Mouse (Mus musculus) kidney, postnatal 25 days (tissue): ENCODE results near the gene Bahd1.

ENCODE experiments used
- DNase-seq, 2 experiments: peaks; one replicate each; pipeline ENCODE4 v3.0.0; 2021; ENCODE audit warnings: mixed read lengths in 2 of 2

Gene Bahd1

DNA sequence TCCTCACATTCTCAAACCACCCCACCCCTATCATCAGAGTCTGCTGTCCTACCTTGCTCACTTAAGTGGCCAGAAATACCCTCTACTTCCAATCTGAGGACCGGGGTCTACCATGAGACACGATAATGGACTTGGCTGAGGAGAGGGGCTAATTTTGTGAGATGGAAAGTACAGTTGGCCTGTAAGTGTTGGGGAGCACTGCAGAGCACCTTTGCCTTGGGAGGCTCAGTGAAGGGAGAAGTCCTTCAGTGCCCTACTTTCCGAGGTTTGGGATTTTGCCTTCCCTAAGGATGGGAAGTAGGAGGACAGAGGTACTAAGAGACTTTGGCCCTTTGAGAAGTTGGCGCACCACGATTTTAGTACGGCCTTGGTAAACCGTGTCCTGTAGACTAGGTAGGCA lies 871 bp upstream of the Bahd1 start:
- DNase-seq, result no peak

DNA sequence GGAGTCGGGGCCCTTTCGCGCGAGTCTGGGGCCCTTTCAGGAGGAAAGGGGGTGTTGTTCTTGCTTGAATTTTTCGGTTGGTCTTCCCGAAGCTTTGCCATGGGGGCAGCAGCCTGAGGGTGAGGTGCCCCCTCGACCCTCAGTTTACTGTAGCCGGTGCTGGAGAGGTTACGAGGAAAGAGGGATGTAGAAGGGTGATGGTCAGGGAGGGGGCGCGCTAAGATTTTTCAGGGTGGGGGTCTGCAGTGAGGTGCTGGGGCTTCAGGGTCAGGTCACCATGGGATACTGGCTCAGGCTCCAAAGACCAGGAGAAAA lies 606 bp downstream of the Bahd1 start:
- DNase-seq, result no peak

DNA sequence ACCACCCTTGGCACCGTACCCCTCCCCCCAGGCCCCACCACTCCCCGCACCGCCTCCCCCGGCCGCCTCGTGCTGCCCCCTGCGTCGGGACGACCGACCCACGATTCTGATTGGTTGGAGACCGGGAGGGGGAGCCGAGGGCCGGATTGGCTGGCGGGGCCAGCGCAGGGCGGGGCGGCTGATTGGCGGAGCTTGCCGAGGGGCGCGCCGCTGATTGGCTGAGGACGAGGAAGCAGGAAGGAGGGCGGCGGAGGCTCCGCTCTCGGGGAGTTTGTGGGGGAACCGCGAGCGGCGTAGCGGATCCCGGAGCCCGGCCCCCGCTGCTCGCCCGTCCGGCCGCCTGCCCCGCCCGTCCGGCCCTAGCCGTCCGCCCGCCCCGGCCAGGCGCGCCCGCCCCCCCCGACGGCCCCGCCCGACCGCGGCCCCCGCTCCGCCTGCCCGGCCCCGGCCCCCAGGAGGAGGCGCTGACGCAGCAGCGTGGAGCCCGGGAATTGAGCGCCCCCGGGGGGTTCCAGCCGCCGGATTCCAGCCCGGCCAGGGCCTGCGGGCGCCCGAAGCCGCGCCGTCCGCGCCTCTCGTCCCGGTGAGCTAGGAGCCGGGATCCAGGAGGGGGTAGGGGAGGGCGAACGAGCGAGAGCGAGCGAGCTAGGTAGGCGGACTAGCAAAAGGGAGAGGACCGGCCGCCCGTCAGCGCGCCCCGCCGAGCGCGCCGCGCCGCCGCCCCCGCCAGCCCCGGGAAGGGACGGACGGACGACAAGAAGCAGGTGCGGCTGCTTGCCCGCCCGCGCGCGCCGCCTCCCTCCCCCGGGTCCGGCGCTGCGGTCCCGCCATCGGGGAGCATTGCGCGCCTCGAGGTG lies 1.2 kb downstream of the Bahd1 start:
- DNase-seq, result peak; percentile 98 to 100

- peak; percentile 70 to 91 for DNase-seq
Observed at GRCm38 (mm10) chr2:118902051-118903025, 2.2 kb downstream of the Bahd1 start.

- peak in 1 of 2 experiments; percentile 64 for DNase-seq
Observed at GRCm38 (mm10) chr2:118903333-118903741, 3.2 kb downstream of the Bahd1 start.

DNA sequence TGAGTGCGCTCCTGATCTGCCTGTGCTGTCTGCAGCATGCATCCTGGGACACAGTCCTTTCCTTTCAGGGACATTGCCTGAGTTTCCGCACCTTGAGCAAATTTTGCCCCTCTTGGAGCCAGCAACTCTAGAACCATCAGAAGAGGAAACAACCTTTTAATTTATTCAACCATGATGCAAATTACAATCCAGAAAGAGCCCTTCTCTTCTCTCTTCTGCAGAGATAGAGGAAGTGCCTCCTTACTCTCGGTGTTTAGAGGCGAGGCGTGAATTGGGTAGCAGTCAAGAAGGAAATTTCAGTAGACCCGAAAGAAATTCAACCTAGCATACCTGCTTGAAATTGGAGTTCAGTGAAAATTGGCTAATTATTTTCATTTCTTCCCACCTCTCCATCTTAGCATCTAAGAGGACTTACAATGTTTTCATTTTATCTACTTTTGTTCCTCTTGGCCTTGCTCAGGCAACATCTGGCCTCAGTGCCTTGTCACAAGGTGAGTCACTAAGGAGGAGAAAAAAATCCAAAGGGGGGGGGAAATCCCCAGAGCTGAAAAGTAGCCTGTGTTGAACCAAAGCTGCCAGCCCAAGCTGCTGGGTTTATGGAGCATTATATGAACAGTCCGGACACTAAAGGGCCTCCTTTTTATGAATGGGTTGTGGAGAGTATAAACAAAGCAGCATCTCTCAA lies 5.4 kb downstream of the Bahd1 start:
- DNase-seq, result no peak

DNA sequence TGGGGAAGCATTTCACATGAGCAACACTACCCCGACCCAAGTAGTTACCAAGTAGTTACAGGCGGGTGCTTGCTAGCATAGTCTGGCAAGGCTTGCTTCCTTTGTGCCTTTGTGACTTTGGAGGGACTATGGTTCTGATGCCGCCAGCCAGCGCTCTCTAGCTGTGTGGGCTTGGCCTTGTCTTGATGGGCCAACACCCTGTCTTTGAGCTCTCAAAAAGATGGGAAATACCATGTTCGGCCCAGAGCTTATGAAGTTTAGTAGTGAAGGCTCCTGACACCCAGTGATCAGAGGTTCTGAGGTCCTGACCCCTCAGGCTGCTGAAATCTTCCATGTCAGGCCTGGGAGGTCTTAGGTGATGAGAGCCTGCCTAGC lies 5.9 kb downstream of the Bahd1 start:
- no peak for DNase-seq

DNA sequence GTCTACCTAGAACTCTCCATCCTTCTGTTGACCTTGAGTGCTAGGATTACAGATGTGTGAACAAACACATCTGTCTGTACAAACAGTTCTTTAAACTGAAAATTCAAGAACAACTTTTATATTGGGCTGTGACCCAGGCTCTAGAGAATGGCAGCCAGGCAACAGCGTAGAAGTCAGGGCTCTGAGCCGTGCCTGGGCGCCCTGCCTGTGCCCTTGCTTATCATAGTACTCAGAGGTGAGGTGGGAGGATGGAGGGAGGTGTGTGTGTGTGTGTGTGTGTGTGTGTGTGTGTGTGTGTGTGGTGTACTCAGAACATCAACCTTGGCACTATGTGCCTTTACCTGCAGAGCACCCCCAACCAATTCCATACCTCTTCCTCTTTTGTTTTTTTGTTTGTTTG lies 7.6 kb downstream of the Bahd1 start:
- peak in 1 of 2 experiments; percentile 56 for DNase-seq

DNA sequence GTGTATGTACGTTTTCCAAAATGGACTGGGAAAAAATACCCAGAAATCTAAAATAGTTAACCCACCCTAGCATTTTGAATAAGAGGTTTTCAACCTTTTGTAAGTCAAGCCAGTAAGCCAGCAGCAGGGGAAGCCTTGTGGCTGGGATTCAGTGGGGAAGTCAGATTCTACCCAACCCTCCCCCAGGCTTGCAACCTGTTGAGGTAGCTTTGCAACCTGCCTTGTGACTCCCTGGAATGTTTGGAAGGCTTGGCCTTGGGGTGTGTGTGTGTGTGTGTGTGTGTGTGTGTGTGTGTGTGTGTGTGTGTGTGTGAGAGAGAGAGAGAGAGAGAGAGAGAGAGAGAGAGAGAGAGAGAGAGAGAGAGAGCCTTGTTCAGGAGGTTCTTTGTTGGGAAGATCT lies 9.0 kb downstream of the Bahd1 start:
- DNase-seq, result peak; percentile 44 to 66

GRCm38 (mm10) chr2:118910605-118911278 lies 10.6 kb downstream of the Bahd1 start:
- peak in 1 of 2 experiments; percentile 74 for DNase-seq

GRCm38 (mm10) chr2:118912706-118913105 lies 12.5 kb downstream of the Bahd1 start:
- DNase-seq, result no peak

- peak; percentile 67 to 85 for DNase-seq
Observed at GRCm38 (mm10) chr2:118913551-118914276, 13.5 kb downstream of the Bahd1 start.

DNA sequence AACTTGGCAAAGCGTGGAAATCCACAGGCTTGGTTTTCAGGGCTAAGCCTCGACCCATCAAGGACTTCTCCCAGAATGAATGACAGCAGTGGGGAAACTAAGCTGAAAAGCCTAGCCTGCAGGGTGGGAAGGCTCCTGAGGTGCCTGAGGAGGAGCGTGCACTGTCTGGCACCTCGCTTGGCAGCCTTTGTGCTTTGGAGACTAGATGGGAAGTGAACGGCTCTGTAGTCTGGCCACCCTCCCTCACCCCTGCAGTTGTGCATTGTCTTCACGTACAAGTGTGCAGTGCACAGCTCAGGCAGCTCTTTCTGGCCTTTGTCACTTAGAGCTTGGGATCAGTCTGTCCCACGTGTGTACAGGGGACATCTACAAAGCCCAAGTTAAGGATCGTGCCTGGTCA lies 14.5 kb downstream of the Bahd1 start:
- DNase-seq, result peak in 1 of 2 experiments; percentile 44

DNA sequence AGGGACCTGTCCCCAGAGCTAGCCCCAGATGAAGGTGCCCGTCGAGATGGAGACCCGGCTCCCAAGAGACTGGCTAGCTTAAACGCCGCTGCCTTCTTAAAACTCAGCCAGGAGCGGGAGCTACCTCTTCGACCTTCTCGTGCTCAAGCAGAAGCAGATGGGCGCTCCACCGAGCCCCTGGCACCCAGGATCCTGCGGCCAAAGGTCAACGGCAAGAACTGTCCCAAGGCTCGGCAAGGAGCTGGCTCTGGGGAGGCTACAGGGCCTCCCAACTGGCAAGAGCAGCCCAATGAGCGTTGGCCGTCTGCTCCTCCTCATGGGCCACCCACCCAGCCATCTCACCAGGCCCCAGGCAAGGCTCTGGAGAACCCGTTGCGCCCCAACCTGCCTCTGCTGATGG lies 16.3 kb downstream of the Bahd1 start:
- peak; percentile 63 to 85 for DNase-seq

DNA sequence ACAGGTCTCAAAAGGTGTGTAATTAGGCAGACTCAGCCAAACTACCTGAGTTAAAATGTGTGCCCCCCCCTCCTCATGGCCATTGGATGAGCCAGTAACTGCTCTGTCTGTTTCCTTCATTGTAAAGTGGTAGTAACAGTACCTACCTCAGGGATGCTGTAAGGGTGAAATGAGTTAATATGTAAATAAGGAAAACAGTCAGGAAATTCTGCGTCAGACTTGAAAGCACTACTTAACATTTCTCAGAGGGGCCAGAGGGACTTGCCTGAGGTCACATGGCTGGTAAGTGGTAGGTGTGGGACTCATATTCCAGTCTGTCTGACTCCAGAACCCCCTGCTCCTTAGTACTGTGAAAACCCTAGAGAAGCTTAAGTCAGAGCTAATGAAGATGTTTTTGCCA lies 18.4 kb downstream of the Bahd1 start:
- peak in 1 of 2 experiments; percentile 3 for DNase-seq

DNA sequence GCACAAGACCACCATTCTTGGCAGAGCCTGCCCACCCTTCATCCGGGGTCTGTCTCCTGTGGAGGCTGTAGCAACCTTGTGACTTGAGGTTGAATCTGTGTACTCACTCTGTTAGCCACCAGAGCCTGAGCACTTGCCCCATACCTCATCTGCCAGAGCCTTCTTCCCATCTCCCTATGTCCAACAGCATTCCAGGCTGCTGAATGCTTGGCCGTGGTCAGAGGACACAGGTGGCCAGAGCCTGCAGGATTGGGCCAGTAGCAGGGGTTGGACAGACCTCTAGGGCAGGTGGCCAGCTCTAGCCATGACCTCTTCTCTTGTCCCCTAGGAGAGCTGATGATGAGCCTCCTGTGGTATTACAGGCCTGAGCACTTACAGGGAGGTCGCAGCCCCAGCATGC lies 20.3 kb downstream of the Bahd1 start:
- peak in 1 of 2 experiments; percentile 36 for DNase-seq

- DNase-seq, result no peak
Observed at GRCm38 (mm10) chr2:118925952-118926351, 25.8 kb downstream of the Bahd1 start.

GRCm38 (mm10) chr2:118926361-118926997 lies 26.3 kb downstream of the Bahd1 start, which contains the start of gene Chst14:
Gene Chst14 (plus strand): TSS chr2:118926496.
- peak; percentile 78 to 88 for DNase-seq

GRCm38 (mm10) chr2:118926998-118927739 lies 27.0 kb downstream of the Bahd1 start:
- no peak for DNase-seq

DNA sequence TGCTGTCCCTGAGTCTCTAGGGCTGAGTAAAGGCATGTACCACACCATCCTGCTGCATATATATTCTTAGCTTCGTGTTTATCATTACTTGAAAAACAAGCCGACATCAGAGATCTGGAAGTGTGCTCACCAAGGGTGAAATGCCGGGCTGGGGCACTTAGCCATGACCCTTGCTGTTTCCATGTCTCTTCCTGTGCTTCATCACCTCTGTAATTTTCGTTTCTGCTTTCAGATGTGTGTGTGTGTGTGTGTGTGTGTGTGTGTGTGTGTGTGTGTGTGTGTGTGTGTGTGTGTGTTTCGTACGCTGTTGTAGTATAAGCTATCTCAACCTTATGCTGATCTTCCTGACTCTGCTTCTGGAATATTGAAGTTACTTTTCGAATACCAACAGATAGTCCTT lies 41.2 kb downstream of the Bahd1 start:
- no peak for DNase-seq
